Mouse (Mus musculus) CH12.LX (cell line): Measurements from ENCODE around the gene Syt2. TPM values are rescaled to one million over a fixed set of nuclear protein-coding genes. Genes with fewer than 3 reads are reported as not detected.

Experiments
- DNase-seq: peaks from one replicate; pipeline ENCODE4 v3.0.0-alpha.2; 2013; ENCODE audit errors: extremely low read depth
- H3K27ac ChIP-seq: 2 replicates; pipeline ENCODE4 v1.5.1; 2012; ENCODE audit warnings: low read depth, mild to moderate bottlenecking, control low read depth, moderate library complexity; ENCODE audit not compliant: insufficient read depth
- H3K27me3 ChIP-seq: replicated peaks from 2 replicates; pipeline ENCODE3; 2012; ENCODE audit warnings: inconsistent platforms
- H3K36me3 ChIP-seq, 2 experiments: replicated peaks in 1 of 2; 2 replicates each; pipeline versions ENCODE3 to v1.6.1; 2012; ENCODE audit warnings: inconsistent platforms in 1 of 2, low read length in 1 of 2, mild to moderate bottlenecking in 1 of 2, mixed read lengths in 1 of 2, moderate library complexity in 1 of 2; ENCODE audit not compliant: control insufficient read depth in 1 of 2, insufficient read depth in 1 of 2
- H3K4me1 ChIP-seq, 2 experiments: 2 replicates each; pipeline ENCODE4 v1.6.1; 2012; ENCODE audit warnings: inconsistent platforms in 1 of 2, moderate library complexity in 1 of 2; ENCODE audit not compliant: insufficient read depth in 2 of 2, control insufficient read depth in 1 of 2
- H3K4me2 ChIP-seq: 2 replicates; pipeline ENCODE4 v1.6.1; 2012; ENCODE audit warnings: low read depth, mild to moderate bottlenecking, control low read depth; ENCODE audit not compliant: poor library complexity, insufficient read depth, severe bottlenecking
- H3K4me3 ChIP-seq, 3 experiments: fragments of 150-350 bp in 1 of 3; sonication (generic) in 1 of 3; replicated peaks in 1 of 3; 2 replicates each; pipeline versions ENCODE3 to v1.5.1; 2011 to 2012; ENCODE audit warnings: low read depth in 2 of 3, low read length in 2 of 3, mild to moderate bottlenecking in 2 of 3, moderate library complexity in 2 of 3, control low read depth in 1 of 3, improper control_type of control experiment in 1 of 3, inconsistent platforms in 1 of 3, mixed read lengths in 1 of 3; ENCODE audit not compliant: poor library complexity in 1 of 3
- H3K79me2 ChIP-seq: replicated peaks from 2 replicates; pipeline ENCODE4 v1.6.1; 2012; ENCODE audit warnings: mild to moderate bottlenecking, moderate library complexity; ENCODE audit not compliant: control insufficient read depth, poor library complexity, insufficient read depth, severe bottlenecking; ENCODE audit errors: extremely low read depth
- H3K9ac ChIP-seq: 2 replicates; pipeline ENCODE4 v1.6.1; 2012; ENCODE audit warnings: low read depth, mild to moderate bottlenecking, control low read depth, moderate library complexity; ENCODE audit not compliant: insufficient read depth
- H3K9me3 ChIP-seq: replicated peaks from 2 replicates; pipeline ENCODE3; 2012; ENCODE audit warnings: low read length, inconsistent platforms, mixed read lengths
- ELF1 ChIP-seq: IDR thresholded peaks from 2 replicates; pipeline ENCODE4 v1.6.1; 2014; ENCODE audit warnings: low read depth, mild to moderate bottlenecking, inconsistent platforms, low read length, improper control_type of control experiment
- ETS1 ChIP-seq: conservative IDR thresholded peaks from 2 replicates; pipeline ENCODE4 v1.6.1; 2012; ENCODE audit warnings: low read depth, mild to moderate bottlenecking, inconsistent platforms, low read length, improper control_type of control experiment, moderate library complexity
- IRF4 ChIP-seq: IDR thresholded peaks from 2 replicates; pipeline ENCODE4 v1.6.1; 2014; ENCODE audit warnings: low read depth, mild to moderate bottlenecking, inconsistent platforms, low read length, improper control_type of control experiment
- KAT2A ChIP-seq: IDR thresholded peaks from 2 replicates; pipeline ENCODE4 v1.6.1; 2012; ENCODE audit warnings: low read length, improper control_type of control experiment, inconsistent platforms; ENCODE audit not compliant: insufficient replicate concordance
- MAX ChIP-seq: IDR thresholded peaks from 2 replicates; pipeline ENCODE4 v1.6.1; 2011; ENCODE audit warnings: low read length, improper control_type of control experiment
- MAZ ChIP-seq: IDR thresholded peaks from 2 replicates; pipeline ENCODE4 v1.6.1; 2012; ENCODE audit warnings: low read depth, mild to moderate bottlenecking, inconsistent platforms, low read length, improper control_type of control experiment, moderate library complexity
- MEF2A ChIP-seq: IDR thresholded peaks from 2 replicates; pipeline ENCODE4 v1.6.1; 2014; ENCODE audit warnings: low read depth, mild to moderate bottlenecking, inconsistent platforms, low read length, improper control_type of control experiment, borderline replicate concordance
- MYC ChIP-seq: IDR thresholded peaks from 2 replicates; pipeline ENCODE4 v1.6.1; 2011; ENCODE audit warnings: low read depth, mild to moderate bottlenecking, improper control_type of control experiment, low read length
- NELFE ChIP-seq: IDR thresholded peaks from 2 replicates; pipeline ENCODE4 v1.6.1; 2011; ENCODE audit warnings: low read depth, low read length, improper control_type of control experiment
- NRF1 ChIP-seq: IDR thresholded peaks from 2 replicates; pipeline ENCODE4 v1.6.1; 2014; ENCODE audit warnings: low read depth, mild to moderate bottlenecking, inconsistent platforms, low read length, improper control_type of control experiment, moderate library complexity
- POLR2A ChIP-seq: IDR thresholded peaks from 2 replicates; pipeline ENCODE4 v1.6.1; 2011; ENCODE audit warnings: low read depth, mild to moderate bottlenecking, improper control_type of control experiment, low read length
- POLR2AphosphoS2 ChIP-seq: IDR thresholded peaks from 2 replicates; pipeline ENCODE4 v1.6.1; 2011; ENCODE audit warnings: low read depth, low read length, improper control_type of control experiment
- SMC3 ChIP-seq: IDR thresholded peaks from 2 replicates; pipeline ENCODE4 v1.6.1; 2011; ENCODE audit warnings: low read depth, low read length, improper control_type of control experiment
- TBP ChIP-seq: conservative IDR thresholded peaks from 2 replicates; pipeline ENCODE4 v1.6.1; 2011; ENCODE audit warnings: low read depth, low read length, improper control_type of control experiment
- TCF12 ChIP-seq: IDR thresholded peaks from 2 replicates; pipeline ENCODE4 v1.6.1; 2014; ENCODE audit warnings: low read depth, mild to moderate bottlenecking, inconsistent platforms, low read length, improper control_type of control experiment
- USF1 ChIP-seq: IDR thresholded peaks from 2 replicates; pipeline ENCODE4 v1.6.1; 2014; ENCODE audit warnings: low read depth, mild to moderate bottlenecking, inconsistent platforms, low read length, improper control_type of control experiment
- USF2 ChIP-seq: conservative IDR thresholded peaks from 2 replicates; pipeline ENCODE4 v1.6.1; 2011; ENCODE audit warnings: low read depth, low read length, improper control_type of control experiment
- ZC3H11A ChIP-seq: IDR thresholded peaks from 2 replicates; pipeline ENCODE4 v1.6.1; 2012; ENCODE audit warnings: low read depth, mild to moderate bottlenecking, inconsistent platforms, low read length, improper control_type of control experiment
- ZKSCAN1 ChIP-seq: IDR thresholded peaks from 2 replicates; pipeline ENCODE4 v1.6.1; 2012; ENCODE audit warnings: low read depth, inconsistent platforms, low read length, improper control_type of control experiment, borderline replicate concordance
- ZMIZ1 ChIP-seq: IDR thresholded peaks from 2 replicates; pipeline ENCODE4 v1.6.1; 2012; ENCODE audit warnings: low read depth, mild to moderate bottlenecking, inconsistent platforms, low read length, improper control_type of control experiment
- dilution Hi-C: fragments of 300-500 bp; cut with MboI; formaldehyde crosslinking; loops from 2 replicates; pipeline ENCODE4 v1.14.3; 2020; ENCODE audit warnings: low sequenced_read_pairs; ENCODE audit not compliant: extremely low pct_unique_long_range_greater_than_20kb, extremely low pct_ligation_motif_present
- in situ Hi-C: fragments of 300-500 bp; cut with MboI; formaldehyde crosslinking; loops from 3 replicates; pipeline ENCODE4 v1.14.3; 2019; ENCODE audit warnings: low sequenced_read_pairs, low pct_ligation_motif_present, low pct_unique_long_range_greater_than_20kb, mixed read lengths
- polyA plus RNA-seq: library from polyadenylated mRNA; unstranded; fragments of >175 nt; gene quantifications from 2 replicates; pipeline ENCODE4 v1.2.1, GENCODE M21; 2012; ENCODE audit warnings: low read depth; ENCODE audit not compliant: insufficient read length
- total RNA-seq, 2 experiments: library from RNA; depleted of rRNA; stranded (reverse); fragments of 300-350 nt in 1 of 2; fragments of >200 nt in 1 of 2; gene quantifications; 2 replicates each; pipeline ENCODE4 v1.2.3; 2012 to 2014

Gene Syt2
- total and polyA plus RNA-seq, 3 experiments: not detected

DNA sequence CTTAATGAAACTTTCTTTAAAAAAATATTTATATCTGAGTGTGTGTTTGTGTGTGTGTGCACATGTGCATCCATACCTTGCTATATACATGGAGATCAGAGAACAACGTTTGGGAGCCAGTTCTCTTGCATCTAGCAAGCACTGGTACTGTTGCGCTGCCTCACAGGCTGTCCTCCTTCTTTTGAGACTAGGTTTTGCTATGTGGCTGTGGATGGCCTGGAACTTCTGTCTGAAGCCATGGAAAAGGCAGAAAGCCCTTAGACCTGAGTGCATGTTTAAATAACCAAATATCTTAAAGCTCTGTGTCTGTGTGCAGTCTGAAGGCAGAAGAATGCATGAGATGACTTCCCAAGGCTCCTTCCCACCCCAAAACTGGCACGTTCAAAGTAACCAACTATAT is 126.3 kb downstream of the Syt2 start:
- Histone ChIP-seq H3K4me3 (no peak overlapping the region), H3K4me1 (peaks cover 2 to 18% of the 10 kb centered on the region in 2 experiments; a peak in 3 of 4 replicates), H3K4me2 (no peak overlapping the region), H3K9ac (no peak overlapping the region), H3K27me3 (no peaks in the 10 kb centered on the region), H3K79me2 (no peaks in the 10 kb centered on the region), H3K9me3 (no peaks in the 10 kb centered on the region), H3K36me3 (no peaks in the 10 kb centered on the region), H3K27ac (no peak overlapping the region)
- DNase-seq: no peak
- dilution Hi-C loops (no loop called here), in situ Hi-C loops (no loop called here)
- TF ChIP-seq MAZ (no peak), ZKSCAN1 (no peak), USF1 (no peak), TBP (no peak), POLR2A (no peak), NELFE (no peak), MAX (no peak), ETS1 (no peak), SMC3 (no peak)

DNA sequence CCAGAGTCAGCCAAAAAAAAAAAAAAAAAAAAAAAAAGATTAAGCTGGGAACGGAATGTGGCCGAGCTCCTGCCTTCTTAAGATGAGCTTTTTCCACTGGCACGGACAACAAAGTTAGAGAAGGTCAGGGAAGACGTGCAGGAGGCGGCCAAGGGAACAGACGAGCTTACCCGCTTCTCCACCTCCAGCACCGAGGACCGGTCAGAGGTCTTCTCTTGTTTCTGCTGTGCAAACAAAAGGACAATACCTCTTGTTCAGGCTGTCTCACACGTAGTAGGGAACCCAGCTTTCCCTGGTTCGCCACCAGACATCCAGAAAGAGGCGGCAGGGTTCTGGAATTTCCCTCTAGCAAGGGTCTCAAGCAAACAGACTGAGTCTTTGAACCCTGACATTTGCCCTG is 126.8 kb downstream of the Syt2 start:
- Histone ChIP-seq H3K9me3 (no peaks in the 10 kb centered on the region), H3K27ac (no peak overlapping the region), H3K36me3 (no peaks in the 10 kb centered on the region), H3K4me1 (peaks cover 2 to 22% of the 10 kb centered on the region in 2 experiments; a peak in 3 of 4 replicates), H3K4me2 (no peak overlapping the region), H3K27me3 (no peaks in the 10 kb centered on the region), H3K79me2 (no peaks in the 10 kb centered on the region), H3K4me3 (no peak overlapping the region), H3K9ac (no peak overlapping the region)
- TF ChIP-seq ZMIZ1: no peak
- no peak for TF ChIP-seq ZKSCAN1
- TF ChIP-seq IRF4: no peak
- no peak for TF ChIP-seq NRF1
- no peak for TF ChIP-seq KAT2A
- TF ChIP-seq USF2: no peak
- no peak for TF ChIP-seq MAZ
- no peak for TF ChIP-seq TCF12
- TF ChIP-seq MYC: no peak
- TF ChIP-seq ELF1: no peak
- TF ChIP-seq MEF2A: no peak
- no peak for TF ChIP-seq ZC3H11A
- TF ChIP-seq POLR2AphosphoS2: no peak
- DNase-seq: no peak
- in situ Hi-C loops: no loop called here
- dilution Hi-C loops: no loop called here
